Mouse (Mus musculus): ENCODE data around the gene Gm45623. TPM values are rescaled to one million over a fixed set of nuclear protein-coding genes. Genes with fewer than 3 reads are reported as not detected.

Gm45623 gene
- polyA plus RNA-seq (2015; fragmentation: Nextera tagmentation; extraction: Ambion mirVana) = 0.25 TPM in 1 of 2 replicates, not detected in the other

- ATAC-seq (ENCODE audit: low FRiP score, low TSS enrichment) = no peak
- Histone ChIP-seq H3K4me3 (ENCODE audit: low read length) (peak within 1 kb of the TSS; percentile 52), H3K4me2 (replicated peaks; ENCODE audit: low read depth, low read length) (peak within 1 kb of the TSS; percentile 86), H3K27me3 (ENCODE audit: insufficient read depth, low read length) (peaks cover 42% of the 10 kb centered on the region), H3K4me1 (ENCODE audit: insufficient read depth, low read length) (peaks cover 16% of the 10 kb centered on the region), H3K36me3 (ENCODE audit: insufficient read depth, low read length) (no peaks in the 10 kb centered on the region), H3K9ac (replicated peaks; ENCODE audit: low read length) (peak within 1 kb of the TSS; percentile 49), H3K27ac (ENCODE audit: low read length) (no peak within 1 kb of the TSS), H3K9me3 (ENCODE audit: low read length) (no peaks in the 10 kb centered on the region)
- WGBS = under 1% methylated on average over 71 of the region's 71 CpGs
Observed at GRCm38 (mm10) chr13:56753192-56753951, at the start of gene Gm45623. TSS of gene Gm45623 (minus strand) at chr13:56753827.

GRCm38 (mm10) chr13:56797459-56797858 is 43.8 kb upstream of the Gm45623 start:
- no peak overlapping the region for H3K27ac ChIP-seq (ENCODE audit: low read length)
- H3K4me2 ChIP-seq (replicated peaks; ENCODE audit: low read depth, low read length) = no peak overlapping the region
- no peaks in the 10 kb centered on the region for H3K4me1 ChIP-seq (ENCODE audit: insufficient read depth, low read length)
- H3K9me3 ChIP-seq (ENCODE audit: low read length) = no peaks in the 10 kb centered on the region
- H3K36me3 ChIP-seq (ENCODE audit: insufficient read depth, low read length) = no peaks in the 10 kb centered on the region
- no peak overlapping the region for H3K9ac ChIP-seq (replicated peaks; ENCODE audit: low read length)
- H3K4me3 ChIP-seq (ENCODE audit: low read length) = no peak overlapping the region
- 76% methylated on average over 7 of the region's 7 CpGs for WGBS
- no peak for ATAC-seq (ENCODE audit: low FRiP score, low TSS enrichment)
- H3K27me3 ChIP-seq (ENCODE audit: insufficient read depth, low read length) = no peaks in the 10 kb centered on the region

GRCm38 (mm10) chr13:56795501-56795900 is 41.9 kb upstream of the Gm45623 start:
- no peak overlapping the region for H3K4me2 ChIP-seq (replicated peaks; ENCODE audit: low read depth, low read length)
- no peak overlapping the region for H3K27ac ChIP-seq (ENCODE audit: low read length)
- no peaks in the 10 kb centered on the region for H3K36me3 ChIP-seq (ENCODE audit: insufficient read depth, low read length)

GRCm38 (mm10) chr13:56794441-56794840 is 40.8 kb upstream of the Gm45623 start:
- 51% methylated on average over 7 of the region's 7 CpGs for WGBS

More at GRCm38 (mm10) chr13:56795501-56795900, 41.9 kb upstream of the Gm45623 start:
- Histone ChIP-seq H3K4me3 (ENCODE audit: low read length) (no peak overlapping the region), H3K4me1 (ENCODE audit: insufficient read depth, low read length) (no peaks in the 10 kb centered on the region), H3K27me3 (ENCODE audit: insufficient read depth, low read length) (no peaks in the 10 kb centered on the region), H3K9ac (replicated peaks; ENCODE audit: low read length) (no peak overlapping the region), H3K9me3 (ENCODE audit: low read length) (no peaks in the 10 kb centered on the region)
- 76% methylated on average over 7 of the region's 7 CpGs for WGBS
- no peak for ATAC-seq (ENCODE audit: low FRiP score, low TSS enrichment)

GRCm38 (mm10) chr13:56792844-56793243 is 39.2 kb upstream of the Gm45623 start:
- H3K4me3 ChIP-seq (ENCODE audit: low read length) = no peak overlapping the region
- H3K27ac ChIP-seq (ENCODE audit: low read length) = no peak overlapping the region
- ATAC-seq (ENCODE audit: low FRiP score, low TSS enrichment) = no peak
- WGBS = 80% methylated on average over 3 of the region's 3 CpGs
- H3K9me3 ChIP-seq (ENCODE audit: low read length) = no peaks in the 10 kb centered on the region
- no peaks in the 10 kb centered on the region for H3K4me1 ChIP-seq (ENCODE audit: insufficient read depth, low read length)
- no peaks in the 10 kb centered on the region for H3K27me3 ChIP-seq (ENCODE audit: insufficient read depth, low read length)
- no peaks in the 10 kb centered on the region for H3K36me3 ChIP-seq (ENCODE audit: insufficient read depth, low read length)
- no peak overlapping the region for H3K9ac ChIP-seq (replicated peaks; ENCODE audit: low read length)
- no peak overlapping the region for H3K4me2 ChIP-seq (replicated peaks; ENCODE audit: low read depth, low read length)

More at GRCm38 (mm10) chr13:56794441-56794840, 40.8 kb upstream of the Gm45623 start:
- Histone ChIP-seq H3K36me3 (ENCODE audit: insufficient read depth, low read length) (no peaks in the 10 kb centered on the region), H3K27me3 (ENCODE audit: insufficient read depth, low read length) (no peaks in the 10 kb centered on the region), H3K9ac (replicated peaks; ENCODE audit: low read length) (no peak overlapping the region), H3K9me3 (ENCODE audit: low read length) (no peaks in the 10 kb centered on the region), H3K4me2 (replicated peaks; ENCODE audit: low read depth, low read length) (no peak overlapping the region), H3K4me1 (ENCODE audit: insufficient read depth, low read length) (no peaks in the 10 kb centered on the region), H3K27ac (ENCODE audit: low read length) (no peak overlapping the region), H3K4me3 (ENCODE audit: low read length) (no peak overlapping the region)
- ATAC-seq (ENCODE audit: low FRiP score, low TSS enrichment) = no peak

- H3K27me3 ChIP-seq (ENCODE audit: insufficient read depth, low read length) = no peaks in the 10 kb centered on the region
- no peak overlapping the region for H3K4me2 ChIP-seq (replicated peaks; ENCODE audit: low read depth, low read length)
- H3K9ac ChIP-seq (replicated peaks; ENCODE audit: low read length) = no peak overlapping the region
- H3K36me3 ChIP-seq (ENCODE audit: insufficient read depth, low read length) = no peaks in the 10 kb centered on the region
- H3K9me3 ChIP-seq (ENCODE audit: low read length) = no peaks in the 10 kb centered on the region
- 99% methylated on average over 3 of the region's 3 CpGs for WGBS
- H3K27ac ChIP-seq (ENCODE audit: low read length) = no peak overlapping the region
- no peaks in the 10 kb centered on the region for H3K4me1 ChIP-seq (ENCODE audit: insufficient read depth, low read length)
- H3K4me3 ChIP-seq (ENCODE audit: low read length) = no peak overlapping the region
- ATAC-seq (ENCODE audit: low FRiP score, low TSS enrichment) = no peak
Observed at GRCm38 (mm10) chr13:56790683-56791082, 37.1 kb upstream of the Gm45623 start.

- Histone ChIP-seq H3K4me2 (replicated peaks; ENCODE audit: low read depth, low read length) (no peak overlapping the region), H3K27me3 (ENCODE audit: insufficient read depth, low read length) (no peaks in the 10 kb centered on the region), H3K9me3 (ENCODE audit: low read length) (no peaks in the 10 kb centered on the region), H3K4me3 (ENCODE audit: low read length) (no peak overlapping the region), H3K4me1 (ENCODE audit: insufficient read depth, low read length) (no peaks in the 10 kb centered on the region), H3K36me3 (ENCODE audit: insufficient read depth, low read length) (no peaks in the 10 kb centered on the region), H3K9ac (replicated peaks; ENCODE audit: low read length) (no peak overlapping the region), H3K27ac (ENCODE audit: low read length) (no peak overlapping the region)
- ATAC-seq (ENCODE audit: low FRiP score, low TSS enrichment) = no peak
- 83% methylated on average over 1 of the region's 1 CpGs for WGBS
Observed at GRCm38 (mm10) chr13:56782621-56783020, 29.0 kb upstream of the Gm45623 start.

GRCm38 (mm10) chr13:56781697-56782096 is 28.1 kb upstream of the Gm45623 start:
- WGBS = 74% methylated on average over 3 of the region's 3 CpGs
- no peak overlapping the region for H3K4me3 ChIP-seq (ENCODE audit: low read length)
- no peaks in the 10 kb centered on the region for H3K9me3 ChIP-seq (ENCODE audit: low read length)
- no peak for ATAC-seq (ENCODE audit: low FRiP score, low TSS enrichment)
- no peaks in the 10 kb centered on the region for H3K27me3 ChIP-seq (ENCODE audit: insufficient read depth, low read length)
- H3K9ac ChIP-seq (replicated peaks; ENCODE audit: low read length) = no peak overlapping the region
- H3K4me2 ChIP-seq (replicated peaks; ENCODE audit: low read depth, low read length) = no peak overlapping the region
- H3K4me1 ChIP-seq (ENCODE audit: insufficient read depth, low read length) = no peaks in the 10 kb centered on the region
- no peaks in the 10 kb centered on the region for H3K36me3 ChIP-seq (ENCODE audit: insufficient read depth, low read length)
- no peak overlapping the region for H3K27ac ChIP-seq (ENCODE audit: low read length)

- H3K9ac ChIP-seq (replicated peaks; ENCODE audit: low read length) = no peak overlapping the region
- no peaks in the 10 kb centered on the region for H3K4me1 ChIP-seq (ENCODE audit: insufficient read depth, low read length)
- no peak for ATAC-seq (ENCODE audit: low FRiP score, low TSS enrichment)
- H3K27ac ChIP-seq (ENCODE audit: low read length) = no peak overlapping the region
- H3K36me3 ChIP-seq (ENCODE audit: insufficient read depth, low read length) = no peaks in the 10 kb centered on the region
- no peaks in the 10 kb centered on the region for H3K27me3 ChIP-seq (ENCODE audit: insufficient read depth, low read length)
- H3K9me3 ChIP-seq (ENCODE audit: low read length) = no peaks in the 10 kb centered on the region
- no peak overlapping the region for H3K4me2 ChIP-seq (replicated peaks; ENCODE audit: low read depth, low read length)
- no peak overlapping the region for H3K4me3 ChIP-seq (ENCODE audit: low read length)
- WGBS = 66% methylated on average over 13 of the region's 13 CpGs
Observed at GRCm38 (mm10) chr13:56780746-56781469, 27.3 kb upstream of the Gm45623 start.

GRCm38 (mm10) chr13:56774304-56774703 is 20.7 kb upstream of the Gm45623 start:
- Histone ChIP-seq H3K9ac (replicated peaks; ENCODE audit: low read length) (no peak overlapping the region), H3K4me3 (ENCODE audit: low read length) (no peak overlapping the region), H3K9me3 (ENCODE audit: low read length) (no peaks in the 10 kb centered on the region), H3K36me3 (ENCODE audit: insufficient read depth, low read length) (no peaks in the 10 kb centered on the region), H3K4me2 (replicated peaks; ENCODE audit: low read depth, low read length) (no peak overlapping the region), H3K4me1 (ENCODE audit: insufficient read depth, low read length) (no peaks in the 10 kb centered on the region), H3K27me3 (ENCODE audit: insufficient read depth, low read length) (no peaks in the 10 kb centered on the region), H3K27ac (ENCODE audit: low read length) (no peak overlapping the region)
- ATAC-seq (ENCODE audit: low FRiP score, low TSS enrichment) = no peak
- WGBS = 59% methylated on average over 5 of the region's 5 CpGs

All from kidney, embryonic 16.5 days (tissue).